ENCODE assay signal across 21 mouse cellular contexts in the genomic region with DNA sequence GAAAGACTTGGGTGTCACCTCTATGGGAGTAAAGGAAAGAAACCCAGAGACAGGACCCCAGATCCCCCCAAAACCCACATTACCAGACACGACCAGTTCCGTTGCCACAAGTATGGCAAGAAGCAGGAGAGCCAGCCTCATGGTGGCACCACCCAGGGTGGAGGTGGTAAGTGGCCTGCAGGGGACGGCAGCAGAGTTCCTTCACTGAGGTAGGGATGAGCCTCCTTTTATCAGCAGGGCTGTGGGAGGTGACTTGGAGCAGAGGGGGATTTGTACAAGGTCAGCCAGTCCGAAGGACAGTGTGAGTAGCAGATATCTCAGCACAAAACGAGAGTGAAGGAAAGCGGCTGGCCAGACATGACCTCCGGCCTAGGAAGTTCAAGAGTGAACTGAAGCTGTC. TPM values are rescaled to one million over a fixed set of nuclear protein-coding genes. Genes with fewer than 3 reads are reported as not detected.
"Had no signal": no experiment of that assay in that cellular context is flagged by ENCODE, and none has a peak within 500 bp of the region (broad histone marks: within the 10 kb centered on the region; RNA-seq: fewer than 3 reads in every experiment).

A gene (minus strand): TSS at position 206 of the 400 bp plus-strand sequence.

- H3K4me1 ChIP-seq: limb, embryonic 15.5 days; liver, embryonic 12.5 days; midbrain, embryonic 15.5 days; neural tube, embryonic 12.5 days had no signal

- H3K27me3 ChIP-seq: limb, embryonic 15.5 days; liver, embryonic 12.5 days; midbrain, embryonic 15.5 days; neural tube, embryonic 12.5 days had no signal

- H3K36me3 ChIP-seq: limb, embryonic 15.5 days; liver, embryonic 12.5 days; midbrain, embryonic 15.5 days; neural tube, embryonic 12.5 days had no signal

- DNase-seq: kidney, postnatal 14 days; layer of hippocampus, adult 9-11 months; layer of hippocampus, postnatal 36 days; lung, embryonic 14.5 days; lung, postnatal 14 days; thymus, postnatal 4 days had no signal

- H3K27ac ChIP-seq: limb, embryonic 15.5 days; liver, embryonic 12.5 days; macrophage; midbrain, embryonic 15.5 days; neural tube, embryonic 12.5 days had no signal

- H3K4me3 ChIP-seq: limb, embryonic 15.5 days; liver, embryonic 12.5 days; megakaryocyte, embryonic 14.5 days; midbrain, embryonic 15.5 days; neural tube, embryonic 12.5 days had no signal

RNA-seq across cellular contexts. Expression of the gene that starts here (rescaled TPM):
- total RNA-seq: layer of hippocampus, postnatal 36 days; left cerebral cortex, adult 8-10 months; left cerebral cortex, postnatal 25 days; monocyte, adult 5-6 weeks; neutrophil, adult 5-6 weeks had no signal
- polyA plus RNA-seq: inflammation-experienced regulatory T-cells, adult 6 months; limb, embryonic 11.5 days; limb, embryonic 15.5 days; liver, embryonic 12.5 days; liver, embryonic 16.5 days; lung, embryonic 14.5 days; macrophage; midbrain, embryonic 11.5 days; midbrain, embryonic 15.5 days; neural tube, embryonic 12.5 days; stomach, embryonic 14.5 days had no signal
